Mouse (Mus musculus): ENCODE results near the gene Gpc6. TPM values are rescaled to one million over a fixed set of nuclear protein-coding genes. Genes with fewer than 3 reads are reported as not detected.

The Gpc6 gene
- total RNA-seq, 2 experiments from 2014 or later: 15.6 to 18.9 TPM

DNA sequence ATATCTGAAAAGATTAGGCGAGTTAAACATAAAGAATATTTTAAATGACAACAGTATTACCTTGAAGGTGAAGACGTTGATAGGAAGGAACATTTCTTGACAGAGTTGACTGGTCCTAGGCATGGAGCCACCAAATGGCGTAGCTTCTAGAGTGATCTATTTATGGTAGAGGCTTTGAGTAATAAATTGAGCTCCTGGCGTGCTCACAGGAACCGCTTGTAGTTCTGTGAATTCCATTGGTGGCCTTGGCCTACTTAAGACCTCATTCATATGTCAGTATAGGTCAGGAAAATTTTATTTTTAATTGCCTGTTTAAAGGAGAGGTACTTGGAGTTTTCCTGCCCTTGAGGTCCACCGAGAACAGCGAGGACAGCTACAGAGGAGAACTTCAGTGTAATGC, 18.6 kb downstream of the Gpc6 start:
- DNase-seq (ENCODE audit: low spot score in 2 of 2): no peak
- intact Hi-C loops (cut with DNase I): no loop called here

GRCm38 (mm10) chr14:116945975-116946374, 20.9 kb downstream of the Gpc6 start:
- intact Hi-C loops (cut with DNase I): no loop called here
- no peak for DNase-seq (ENCODE audit: low spot score in 2 of 2)

DNA sequence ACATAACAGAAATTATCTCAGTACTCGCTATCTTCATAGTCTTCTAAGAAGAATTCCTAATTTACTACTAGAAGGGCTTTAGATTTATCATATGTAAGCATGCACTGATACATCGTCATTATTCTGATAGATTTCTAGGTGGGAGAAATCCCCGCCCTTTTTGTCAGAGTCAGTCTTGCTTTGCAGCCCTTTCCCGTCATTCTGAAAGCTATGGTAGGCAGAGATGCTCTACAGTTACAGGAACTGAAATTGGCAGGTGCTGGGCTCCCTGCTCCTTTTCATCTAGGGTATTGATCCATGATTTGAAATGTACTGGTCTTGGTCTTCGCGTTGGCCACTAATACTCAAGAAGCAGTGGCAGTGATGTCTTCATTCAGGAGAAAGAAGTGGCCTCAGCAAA, 22.3 kb downstream of the Gpc6 start:
- DNase-seq (ENCODE audit: low spot score in 2 of 2): no peak
- intact Hi-C loops (cut with DNase I): no loop called here

DNA sequence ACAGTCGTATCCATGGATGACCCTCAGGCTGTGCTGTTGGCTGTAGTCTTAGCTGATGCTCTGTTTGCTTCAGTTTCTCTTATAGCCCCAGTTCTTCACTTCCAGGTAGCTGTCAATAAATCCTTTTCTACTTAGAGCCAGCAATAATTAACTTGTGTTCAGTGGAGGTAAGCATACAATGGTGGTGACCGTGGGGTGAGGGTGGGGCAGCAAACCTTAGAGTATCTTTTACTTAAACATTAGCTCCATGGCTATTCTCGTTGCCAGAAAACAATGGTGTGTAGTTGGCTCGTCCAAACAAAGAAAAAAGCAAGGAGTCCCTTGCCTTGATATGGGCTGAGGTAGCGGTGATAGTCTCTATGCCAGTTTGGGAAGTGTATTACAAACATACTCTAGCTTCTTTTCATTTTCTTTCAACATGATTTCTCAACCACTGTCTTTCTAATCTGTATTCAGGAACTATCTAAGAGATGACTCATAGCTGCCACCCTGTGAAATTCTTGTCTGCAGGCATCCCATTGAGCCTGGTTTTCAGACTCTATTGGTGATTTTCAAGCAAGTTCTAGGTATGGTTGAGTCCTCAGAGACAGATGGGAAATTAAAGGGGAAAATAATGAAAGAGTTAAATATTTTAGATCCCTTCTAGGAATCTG, 22.9 kb downstream of the Gpc6 start:
- intact Hi-C loops (cut with DNase I): no loop called here
- peak in 1 of 2 experiments; percentile 45 for DNase-seq (ENCODE audit: low spot score in 2 of 2)

DNA sequence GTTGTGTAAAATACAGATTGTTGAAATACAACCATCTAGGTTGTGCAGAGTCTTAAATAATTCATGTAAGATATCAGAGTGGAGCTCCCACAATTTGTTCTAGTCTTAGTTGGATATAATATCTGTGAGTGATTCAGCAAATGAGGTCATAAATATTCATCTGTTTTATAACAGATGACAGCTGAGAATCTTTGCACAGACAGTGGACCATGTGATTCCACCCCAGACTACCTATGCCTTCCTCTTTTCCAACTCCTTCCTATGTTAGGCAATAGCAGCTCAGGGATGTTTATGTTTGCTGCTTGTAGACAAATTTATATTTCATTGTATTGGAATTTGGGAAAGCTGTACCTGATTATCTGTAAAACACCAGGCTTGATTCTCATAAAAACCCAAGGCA, 32.0 kb downstream of the Gpc6 start:
- intact Hi-C loops (cut with DNase I): no loop called here
- DNase-seq (ENCODE audit: low spot score in 2 of 2): no peak

- intact Hi-C loops (cut with DNase I): no loop called here
- DNase-seq (ENCODE audit: low spot score in 2 of 2): no peak
Observed at GRCm38 (mm10) chr14:116964837-116965236, 39.7 kb downstream of the Gpc6 start.

- intact Hi-C loops (cut with DNase I): loop anchor here (5.0 kb wide), 1 partner anchor 47 kb away; the partner anchor contains the start of gene Gpc6
- DNase-seq (ENCODE audit: low spot score in 2 of 2): no peak
Observed at GRCm38 (mm10) chr14:116974708-116975107, 49.6 kb downstream of the Gpc6 start.

DNA sequence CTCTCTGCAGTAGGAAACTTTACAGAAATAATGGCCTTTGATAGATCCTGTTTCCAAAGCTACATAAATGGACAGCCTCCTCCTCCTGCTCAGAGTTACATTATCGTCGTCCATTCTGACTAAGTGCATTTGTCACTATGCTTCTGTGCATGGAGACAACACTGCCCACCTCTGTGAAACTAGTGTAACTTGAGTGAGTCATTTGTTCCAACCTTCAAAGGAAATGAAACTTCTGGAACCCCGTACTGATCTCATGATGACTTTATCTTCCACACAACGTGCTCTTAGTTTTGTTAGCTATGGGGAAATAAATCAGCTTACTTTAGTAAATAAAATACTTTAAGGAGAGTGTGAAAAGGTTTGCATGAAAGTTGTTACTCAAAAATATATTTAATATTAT, 50.1 kb downstream of the Gpc6 start:
- intact Hi-C loops (cut with DNase I): loop anchor here (5.0 kb wide), 1 partner anchor 48 kb away; the partner anchor contains the start of gene Gpc6
- DNase-seq (ENCODE audit: low spot score in 2 of 2): peak in 1 of 2 experiments; percentile 63

- DNase-seq (ENCODE audit: low spot score in 2 of 2): no peak
- intact Hi-C loops (cut with DNase I): loop anchor here (5.0 kb wide), 1 partner anchor 50 kb away; the partner anchor contains the start of gene Gpc6
Observed at GRCm38 (mm10) chr14:116977259-116977658, 52.1 kb downstream of the Gpc6 start.

DNA sequence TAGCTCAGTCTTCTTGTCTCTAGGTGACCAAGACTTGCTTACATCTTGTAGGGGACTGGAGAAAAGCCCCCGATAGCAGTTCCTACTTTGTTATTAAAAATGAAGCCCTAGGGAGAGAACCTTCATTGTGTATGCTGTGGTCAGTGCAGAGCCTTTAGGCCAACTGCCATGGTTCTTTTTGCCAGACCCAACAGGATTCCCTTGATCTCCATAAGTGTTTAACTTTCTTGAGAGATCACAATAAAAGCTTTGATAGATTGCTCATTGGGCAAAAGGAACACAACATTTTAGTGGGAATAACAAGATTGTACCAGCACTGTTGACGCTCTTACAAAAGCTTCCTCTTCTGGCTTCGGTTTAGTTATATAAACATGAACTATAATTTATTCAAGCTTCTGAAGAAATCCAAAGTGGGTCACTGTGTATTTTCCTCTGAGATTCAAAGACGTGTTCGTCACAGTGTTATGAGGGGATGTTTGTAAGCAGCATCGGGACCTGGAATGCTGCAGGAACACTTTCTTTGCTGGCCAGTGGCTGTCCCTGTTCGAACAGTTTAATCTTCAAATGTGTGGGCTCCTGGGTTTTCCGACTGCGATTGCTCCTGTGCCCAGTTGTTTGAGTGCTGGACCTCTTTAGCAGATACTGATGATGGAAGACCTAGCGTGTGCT, 54.7 kb downstream of the Gpc6 start:
- peak in 1 of 2 experiments; percentile 49 for DNase-seq (ENCODE audit: low spot score in 2 of 2)

GRCm38 (mm10) chr14:116981711-116982110, 56.6 kb downstream of the Gpc6 start:
- intact Hi-C loops (cut with DNase I): no loop called here
- no peak for DNase-seq (ENCODE audit: low spot score in 2 of 2)

More for the DNA sequence above, 54.7 kb downstream of the Gpc6 start:
- intact Hi-C loops (cut with DNase I): loop anchor here (5.0 kb wide), 1 partner anchor 53 kb away; the partner anchor contains the start of gene Gpc6

GRCm38 (mm10) chr14:116987341-116987740, 62.2 kb downstream of the Gpc6 start:
- intact Hi-C loops (cut with DNase I): no loop called here

GRCm38 (mm10) chr14:117000376-117000775, 75.3 kb downstream of the Gpc6 start:
- intact Hi-C loops (cut with DNase I): no loop called here

More at GRCm38 (mm10) chr14:116987341-116987740, 62.2 kb downstream of the Gpc6 start:
- no peak for DNase-seq (ENCODE audit: low spot score in 2 of 2)

GRCm38 (mm10) chr14:117002313-117002712, 77.2 kb downstream of the Gpc6 start:
- intact Hi-C loops (cut with DNase I): no loop called here
- no peak for DNase-seq (ENCODE audit: low spot score in 2 of 2)

More at GRCm38 (mm10) chr14:117000376-117000775, 75.3 kb downstream of the Gpc6 start:
- no peak for DNase-seq (ENCODE audit: low spot score in 2 of 2)

DNA sequence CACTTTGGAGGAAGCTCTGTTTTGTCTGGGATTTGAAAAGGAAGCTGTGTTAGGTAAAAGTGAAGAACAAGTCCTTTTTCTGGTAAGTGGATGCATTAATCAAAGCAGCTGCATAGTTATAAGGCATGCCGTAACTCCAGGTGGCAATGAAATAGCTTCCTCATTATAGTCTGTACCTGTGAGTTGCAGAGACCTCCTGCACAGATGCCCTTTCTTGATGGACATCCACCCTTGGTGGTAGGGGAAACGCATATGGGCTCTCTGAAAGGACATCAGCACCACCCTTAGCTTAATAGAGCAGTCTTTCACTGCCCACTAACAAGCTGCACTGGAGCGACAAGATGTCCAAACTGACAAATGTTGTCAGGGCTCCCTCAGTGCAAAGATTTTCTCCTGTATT, 83.7 kb downstream of the Gpc6 start:
- intact Hi-C loops (cut with DNase I): no loop called here

DNA sequence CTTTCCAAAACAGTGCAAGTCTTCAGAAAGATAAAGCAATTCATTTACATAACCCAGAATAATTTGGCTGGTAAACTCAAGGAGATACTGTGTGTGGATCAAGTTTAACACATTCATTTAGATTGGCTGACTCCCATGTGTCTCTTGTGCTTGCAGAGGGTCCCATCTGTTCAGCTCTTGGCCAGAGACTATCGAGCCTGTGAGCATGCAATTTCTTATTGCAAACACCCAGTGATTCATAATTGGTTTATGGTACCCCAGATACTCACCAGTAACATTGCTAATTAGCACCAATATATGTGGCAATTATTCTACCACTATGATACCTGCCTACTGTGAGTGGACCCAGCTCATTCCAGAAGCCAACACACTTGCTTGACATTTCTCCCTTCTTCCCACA, 87.9 kb downstream of the Gpc6 start:
- DNase-seq (ENCODE audit: low spot score in 2 of 2): peak in 1 of 2 experiments; percentile 25
- intact Hi-C loops (cut with DNase I): no loop called here

More for the DNA sequence above, 83.7 kb downstream of the Gpc6 start:
- no peak for DNase-seq (ENCODE audit: low spot score in 2 of 2)

- intact Hi-C loops (cut with DNase I): no loop called here
- DNase-seq (ENCODE audit: low spot score in 2 of 2): no peak
Observed at GRCm38 (mm10) chr14:117013554-117014117, 88.5 kb downstream of the Gpc6 start.

DNA sequence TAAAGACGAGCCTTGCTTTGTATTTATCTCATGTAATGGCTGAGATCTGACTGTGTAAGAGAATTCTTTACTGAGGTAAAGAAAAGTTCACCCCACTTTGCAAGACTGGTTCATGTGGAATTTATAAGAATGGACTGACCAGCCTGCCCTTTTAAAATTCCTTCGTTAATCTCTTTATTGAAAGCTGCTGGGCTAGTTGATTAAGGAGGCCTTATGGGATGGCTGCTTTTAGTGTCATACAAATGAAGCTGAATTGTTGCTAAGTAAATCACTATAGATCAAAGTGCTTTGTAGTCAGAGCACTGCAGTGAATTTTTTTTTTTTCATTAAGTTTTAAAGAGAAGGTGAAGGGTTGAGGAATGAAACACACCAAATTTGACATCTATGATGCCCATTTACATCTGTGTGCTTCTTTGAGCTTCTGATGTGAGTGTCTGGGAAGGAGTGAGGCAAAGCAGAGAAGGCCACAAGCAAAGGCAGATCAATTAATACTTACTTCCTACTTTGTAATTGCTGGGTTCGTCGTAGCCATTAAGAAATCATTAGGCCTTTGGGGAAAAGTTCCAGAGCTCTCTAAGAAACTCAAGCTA, 90.3 kb downstream of the Gpc6 start:
- no peak for DNase-seq (ENCODE audit: low spot score in 2 of 2)
- intact Hi-C loops (cut with DNase I): no loop called here

DNA sequence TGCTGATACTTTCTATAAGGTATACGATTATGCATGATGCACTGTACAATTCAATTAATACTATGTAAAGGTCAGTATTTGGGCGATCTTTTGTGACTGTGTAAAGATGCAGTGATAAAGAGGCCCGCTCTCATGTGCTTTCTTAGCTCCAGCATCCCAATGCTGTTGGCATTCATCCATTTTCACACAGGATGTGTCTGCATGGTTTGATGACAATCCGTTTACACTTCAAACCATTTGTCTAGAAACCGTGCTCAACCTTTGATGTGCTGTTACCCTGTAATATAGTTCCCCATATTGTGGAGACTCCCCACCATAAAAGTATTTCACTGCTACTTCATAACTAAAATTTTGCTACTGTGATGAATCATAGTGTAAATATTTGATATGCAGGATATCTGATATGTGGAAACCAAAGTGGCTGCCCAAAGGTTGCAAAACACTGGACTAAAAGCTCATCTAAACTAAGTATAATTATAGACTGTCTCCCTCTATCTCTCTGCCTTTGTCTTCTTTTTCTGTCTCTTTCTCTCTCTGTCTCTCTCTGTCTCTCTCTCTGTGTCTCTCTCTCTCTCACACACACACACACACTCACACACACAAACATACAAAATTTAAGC, 97.2 kb downstream of the Gpc6 start:
- intact Hi-C loops (cut with DNase I): no loop called here
- DNase-seq (ENCODE audit: low spot score in 2 of 2): no peak

DNA sequence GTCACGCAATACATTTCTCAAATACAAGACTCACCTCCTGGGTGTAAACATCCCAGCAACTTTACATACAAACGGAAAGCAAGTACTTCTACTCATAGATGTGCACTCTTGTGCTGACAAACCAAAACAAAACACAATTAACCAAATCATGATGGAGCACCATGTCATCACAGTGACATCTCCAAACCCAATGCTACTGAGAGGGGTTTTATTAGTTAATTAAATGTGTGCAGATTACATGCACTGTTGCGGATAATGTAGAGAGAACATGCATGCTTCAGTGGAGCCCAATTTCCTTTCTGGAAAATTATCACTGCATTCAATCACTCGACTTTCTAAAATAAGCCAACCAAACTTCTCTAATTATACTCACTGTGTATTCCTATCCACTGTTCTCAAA, 109.0 kb downstream of the Gpc6 start:
- intact Hi-C loops (cut with DNase I): no loop called here
- no peak for DNase-seq (ENCODE audit: low spot score in 2 of 2)
